Mouse (Mus musculus) kidney, embryonic 16.5 days (tissue): ENCODE data around the gene Tbata. TPM values are rescaled to one million over a fixed set of nuclear protein-coding genes. Genes with fewer than 3 reads are reported as not detected.
A peak's percentile ranks its signal among the peaks of the same experiment; 100 is the strongest.

ENCODE experiments used
- ATAC-seq: fragments of 200-750 bp; cut with Nextera tagmentation; 2 replicates; pipeline ENCODE4 v1.8.0; 2017; ENCODE audit warnings: moderate TSS enrichment; ENCODE audit not compliant: low FRiP score, low TSS enrichment
- H3K27ac ChIP-seq: fragments of 300-500 bp; sonication (generic); 2 replicates; pipeline ENCODE4 v1.5.1; 2014; ENCODE audit warnings: low read length
- H3K27me3 ChIP-seq: fragments of 300-500 bp; sonication (generic); 2 replicates; pipeline ENCODE4 v1.6.1; 2014; ENCODE audit warnings: low read length, control low read depth, mixed read lengths; ENCODE audit not compliant: insufficient read depth
- H3K36me3 ChIP-seq: fragments of 300-500 bp; sonication (generic); 2 replicates; pipeline ENCODE4 v1.6.1; 2014; ENCODE audit warnings: low read length, control low read depth, mixed read lengths; ENCODE audit not compliant: insufficient read depth
- H3K4me1 ChIP-seq: fragments of 300-500 bp; sonication (generic); 2 replicates; pipeline ENCODE4 v1.6.1; 2014; ENCODE audit warnings: low read length, control low read depth, mixed read lengths; ENCODE audit not compliant: insufficient read depth
- H3K4me2 ChIP-seq: fragments of 300-500 bp; sonication (generic); replicated peaks from 2 replicates; pipeline ENCODE4 v1.6.1; 2014; ENCODE audit warnings: low read depth, low read length
- H3K4me3 ChIP-seq: fragments of 300-500 bp; sonication (generic); 2 replicates; pipeline ENCODE4 v1.5.1; 2014; ENCODE audit warnings: mild to moderate bottlenecking, low read length
- H3K9ac ChIP-seq: fragments of 300-500 bp; sonication (generic); replicated peaks from 2 replicates; pipeline ENCODE4 v1.6.1; 2014; ENCODE audit warnings: low read length
- H3K9me3 ChIP-seq: fragments of 300-500 bp; sonication (generic); 2 replicates; pipeline ENCODE4 v1.6.1; 2016; ENCODE audit warnings: low read length, control low read depth
- WGBS: fragments of 180-500 bp; shearing (Covaris S2); extraction: QIAGEN DNeasy Blood & Tissue Kit; methylation state at CpG from one replicate; pipeline ENCODE4 v1.1.7; 2014; 5-methylcytosine and 5-hydroxymethylcytosine counted together
- polyA plus RNA-seq: library from polyadenylated mRNA; unstranded; fragments of >200 nt; fragmentation: Nextera tagmentation; extraction: Ambion mirVana; gene quantifications from 2 replicates; pipeline ENCODE4 v1.2.1, GENCODE M21; 2015

Tbata gene
- polyA plus RNA-seq, 1 experiment from 2014 or later = 0.24 TPM

DNA sequence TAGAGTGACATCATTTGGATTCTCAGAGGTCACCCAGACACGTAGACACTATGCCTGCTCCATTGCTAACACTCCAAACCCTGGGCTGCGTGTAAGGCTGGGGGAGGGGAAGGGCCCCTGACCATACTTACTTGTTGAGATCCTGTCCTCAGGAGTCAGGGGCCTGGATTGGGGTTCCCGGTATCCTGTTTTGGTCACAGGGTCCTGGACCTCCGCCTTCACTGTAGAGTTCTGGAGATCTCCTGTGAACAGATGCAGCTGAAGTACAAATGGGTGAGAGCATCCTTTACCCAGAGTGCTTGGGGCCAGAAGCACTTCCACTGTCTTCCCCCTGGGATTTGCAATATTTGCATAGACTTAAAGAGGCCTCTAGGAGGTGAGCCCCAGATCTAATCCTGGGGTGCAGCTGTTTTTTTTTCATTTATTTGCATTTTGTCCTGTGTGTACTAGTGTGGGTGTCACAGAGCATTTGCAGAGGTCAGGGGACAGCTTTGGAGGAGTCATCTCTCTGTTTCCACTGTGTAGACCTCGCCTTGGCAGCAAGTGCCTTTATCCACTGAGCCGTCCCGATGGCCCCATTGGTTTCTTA lies 28.6 kb downstream of the Tbata start:
- no peak for ATAC-seq
- Histone ChIP-seq H3K4me1 (peaks cover 3% of the 10 kb centered on the region; the same call in 1 of the 2 replicates), H3K4me2 (no peak overlapping the region), H3K4me3 (no peak overlapping the region), H3K27ac (no peak overlapping the region), H3K27me3 (no peaks in the 10 kb centered on the region), H3K36me3 (no peaks in the 10 kb centered on the region), H3K9ac (no peak overlapping the region), H3K9me3 (no peaks in the 10 kb centered on the region)
- WGBS = 85% methylated on average over 7 of the region's 7 CpGs

DNA sequence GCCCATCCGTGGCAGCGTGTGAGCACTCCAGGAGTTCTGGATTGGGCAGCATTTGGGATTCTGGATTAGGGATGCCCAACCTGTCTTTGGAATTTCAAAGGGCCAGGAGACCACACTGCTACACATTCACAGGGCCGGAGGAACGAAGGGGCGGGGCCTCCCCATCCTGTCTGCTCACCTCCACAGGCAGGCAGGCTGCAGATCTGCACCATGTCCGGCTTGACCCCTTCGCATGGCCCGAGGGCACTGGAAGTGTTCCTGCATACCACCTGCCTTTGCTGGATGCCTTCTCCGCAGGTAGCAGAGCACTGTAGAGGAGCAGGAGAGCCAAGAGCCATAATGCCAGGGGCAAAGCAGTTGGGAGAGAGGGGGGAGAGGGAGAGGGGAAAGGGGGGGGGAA lies 29.2 kb downstream of the Tbata start:
- H3K4me3 ChIP-seq = no peak overlapping the region
- 48% methylated on average over 9 of the region's 9 CpGs for WGBS
- H3K27me3 ChIP-seq = no peaks in the 10 kb centered on the region
- H3K36me3 ChIP-seq = no peaks in the 10 kb centered on the region
- no peaks in the 10 kb centered on the region for H3K9me3 ChIP-seq
- H3K4me1 ChIP-seq = peaks cover 3% of the 10 kb centered on the region; the same call in 1 of the 2 replicates
- ATAC-seq = no peak
- H3K4me2 ChIP-seq = no peak overlapping the region
- no peak overlapping the region for H3K27ac ChIP-seq
- no peak overlapping the region for H3K9ac ChIP-seq

DNA sequence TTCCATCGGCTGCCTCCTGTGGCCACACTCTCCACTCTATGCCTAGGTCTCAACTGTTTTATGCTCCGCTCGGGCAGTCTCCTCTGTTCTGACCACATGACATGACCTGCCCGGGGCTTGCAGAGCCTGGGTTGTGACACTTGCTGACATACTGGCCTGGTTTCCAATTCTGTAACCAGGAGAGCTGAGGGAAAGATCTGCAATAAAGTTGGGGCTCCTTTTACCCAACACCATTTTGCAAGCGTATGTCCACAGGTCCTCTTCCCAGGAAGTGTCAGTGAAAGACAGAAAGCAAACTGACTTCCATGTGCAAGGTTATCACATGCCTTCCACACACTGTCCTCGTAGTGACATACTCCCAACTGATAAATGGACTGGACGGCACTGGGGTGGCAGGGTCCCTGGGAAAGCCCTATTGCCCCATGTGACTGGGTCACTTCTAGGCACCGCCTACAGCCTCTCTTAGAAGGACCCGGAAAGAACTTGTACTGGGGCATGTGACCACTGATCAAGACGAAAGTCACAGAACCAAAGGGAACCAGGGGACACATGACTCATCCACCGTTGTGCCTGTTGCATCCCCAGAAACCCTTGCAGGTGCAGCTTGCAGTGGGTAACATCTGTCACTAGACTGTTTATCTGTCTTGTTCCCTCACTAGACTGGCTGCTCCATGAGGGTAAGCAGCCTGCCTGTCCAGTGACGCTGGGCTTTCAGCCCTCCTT lies 30.0 kb downstream of the Tbata start:
- ATAC-seq = no peak
- Histone ChIP-seq H3K9ac (no peak overlapping the region), H3K27me3 (no peaks in the 10 kb centered on the region), H3K9me3 (no peaks in the 10 kb centered on the region), H3K36me3 (no peaks in the 10 kb centered on the region), H3K4me2 (no peak overlapping the region), H3K4me3 (no peak overlapping the region), H3K27ac (no peak overlapping the region), H3K4me1 (peaks cover 3% of the 10 kb centered on the region; the same call in 1 of the 2 replicates)
- 73% methylated on average over 12 of the region's 12 CpGs for WGBS

DNA sequence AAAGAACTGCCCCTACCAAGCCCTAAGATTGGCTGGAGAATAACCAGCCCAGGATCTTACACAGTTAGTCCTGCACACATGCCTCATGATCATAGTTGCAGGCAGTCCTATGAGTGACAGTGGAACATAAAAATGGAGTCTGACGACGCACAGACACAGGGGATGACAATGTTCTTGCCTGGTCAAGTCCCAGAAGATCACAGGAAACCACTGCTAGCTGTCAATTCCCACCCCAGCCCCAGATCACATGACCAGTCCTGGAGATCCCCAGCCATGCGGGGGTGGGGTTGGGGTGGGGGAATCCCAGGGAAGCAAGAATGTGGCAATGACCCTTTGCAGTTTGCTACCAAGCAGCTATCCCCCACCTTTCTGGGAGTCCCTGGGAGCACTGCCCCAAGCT lies 32.2 kb downstream of the Tbata start:
- H3K4me3 ChIP-seq = no peak overlapping the region
- no peaks in the 10 kb centered on the region for H3K9me3 ChIP-seq
- no peak for ATAC-seq
- no peak overlapping the region for H3K27ac ChIP-seq
- H3K27me3 ChIP-seq = no peaks in the 10 kb centered on the region
- H3K4me2 ChIP-seq = no peak overlapping the region
- 63% methylated on average over 3 of the region's 3 CpGs for WGBS
- H3K4me1 ChIP-seq = peaks cover 3% of the 10 kb centered on the region; the same call in 1 of the 2 replicates
- H3K36me3 ChIP-seq = no peaks in the 10 kb centered on the region
- H3K9ac ChIP-seq = no peak overlapping the region

DNA sequence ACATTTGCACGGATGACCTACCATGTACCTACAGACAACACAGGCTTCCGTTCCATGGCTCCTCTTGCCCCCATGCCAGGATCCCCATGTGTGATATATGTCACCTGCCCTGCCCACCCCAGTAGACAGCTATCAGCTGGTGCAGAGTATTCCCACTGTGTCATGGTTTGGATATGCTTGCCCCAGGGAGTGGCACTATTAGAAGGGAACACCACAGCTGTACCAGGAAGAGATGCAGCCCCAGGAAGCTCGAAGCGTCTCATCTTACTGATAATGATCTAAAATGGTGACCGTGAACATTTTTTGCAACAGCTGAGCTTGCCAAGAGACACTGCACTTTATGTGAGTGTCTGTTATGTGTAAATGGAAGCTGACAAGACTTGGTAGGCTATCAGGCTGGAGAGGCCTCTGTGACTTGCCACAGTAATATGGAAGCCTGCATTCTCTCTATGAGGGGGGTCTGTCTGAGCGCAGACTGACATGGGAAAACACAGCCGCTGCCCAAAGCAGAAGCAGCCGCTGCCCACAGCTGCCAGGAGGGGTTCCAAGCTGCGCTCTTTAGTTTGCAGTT lies 36.4 kb downstream of the Tbata start:
- WGBS = 80% methylated on average over 9 of the region's 9 CpGs
- ATAC-seq = no peak
- Histone ChIP-seq H3K9ac (no peak overlapping the region), H3K27me3 (no peaks in the 10 kb centered on the region), H3K36me3 (no peaks in the 10 kb centered on the region), H3K4me1 (peaks cover 4% of the 10 kb centered on the region; the same call in 1 of the 2 replicates), H3K4me2 (no peak overlapping the region), H3K9me3 (no peaks in the 10 kb centered on the region), H3K27ac (no peak overlapping the region), H3K4me3 (no peak overlapping the region)

DNA sequence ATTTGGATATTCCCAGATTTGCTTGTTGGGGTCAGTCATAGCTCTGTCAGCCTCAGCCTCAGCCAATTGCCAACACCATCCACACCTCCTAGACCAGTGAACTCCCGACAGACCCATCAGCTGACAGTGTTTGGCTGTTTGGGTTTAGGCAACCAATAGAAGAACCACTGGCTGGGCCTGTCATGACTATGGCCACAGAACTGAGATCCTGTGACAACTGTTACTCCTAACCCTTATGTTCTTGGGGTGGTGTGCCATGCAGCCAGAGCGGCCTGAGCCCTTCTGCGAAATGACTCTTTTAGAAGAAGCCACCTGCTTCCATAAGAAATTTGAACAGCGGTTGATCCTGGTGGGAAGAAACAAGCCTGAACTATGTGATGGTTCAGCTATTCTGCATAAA lies 39.4 kb downstream of the Tbata start:
- ATAC-seq = no peak
- H3K4me1 ChIP-seq = peaks cover 4% of the 10 kb centered on the region; the same call in 1 of the 2 replicates
- H3K4me3 ChIP-seq = no peak overlapping the region
- no peaks in the 10 kb centered on the region for H3K36me3 ChIP-seq
- no peaks in the 10 kb centered on the region for H3K27me3 ChIP-seq
- no peak overlapping the region for H3K9ac ChIP-seq
- peaks cover 5% of the 10 kb centered on the region; the same call in 1 of the 2 replicates for H3K9me3 ChIP-seq
- H3K27ac ChIP-seq = no peak overlapping the region
- WGBS = 85% methylated on average over 4 of the region's 4 CpGs
- H3K4me2 ChIP-seq = no peak overlapping the region

DNA sequence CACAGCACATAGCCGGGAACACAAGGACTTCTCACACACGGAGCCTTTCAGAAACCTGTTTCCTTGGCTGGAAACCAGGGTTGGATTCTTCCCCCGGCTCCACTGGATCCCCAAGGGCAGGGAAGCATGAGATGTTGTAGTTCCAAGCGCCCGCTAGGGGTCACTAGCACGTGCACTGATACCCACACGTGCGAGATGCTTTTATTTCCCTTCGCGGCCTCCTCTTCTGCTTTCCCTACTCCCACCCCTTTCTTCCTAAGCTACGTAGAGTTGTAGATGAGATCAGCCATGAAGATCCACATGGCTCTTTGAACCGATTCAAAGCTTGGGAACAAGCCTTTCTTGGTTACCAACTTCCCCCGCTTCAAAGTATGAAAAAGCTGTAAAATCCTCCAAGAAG lies 40.0 kb downstream of the Tbata start:
- WGBS = 8% methylated on average over 13 of the region's 13 CpGs
- Histone ChIP-seq H3K4me3 (no peak overlapping the region), H3K27ac (no peak overlapping the region), H3K4me2 (no peak overlapping the region), H3K4me1 (peaks cover 4% of the 10 kb centered on the region; the same call in 1 of the 2 replicates), H3K27me3 (no peaks in the 10 kb centered on the region), H3K9ac (no peak overlapping the region), H3K9me3 (peaks cover 5% of the 10 kb centered on the region; the same call in 1 of the 2 replicates), H3K36me3 (no peaks in the 10 kb centered on the region)
- ATAC-seq = peak; percentile 39; the same call in 1 of the 2 replicates

DNA sequence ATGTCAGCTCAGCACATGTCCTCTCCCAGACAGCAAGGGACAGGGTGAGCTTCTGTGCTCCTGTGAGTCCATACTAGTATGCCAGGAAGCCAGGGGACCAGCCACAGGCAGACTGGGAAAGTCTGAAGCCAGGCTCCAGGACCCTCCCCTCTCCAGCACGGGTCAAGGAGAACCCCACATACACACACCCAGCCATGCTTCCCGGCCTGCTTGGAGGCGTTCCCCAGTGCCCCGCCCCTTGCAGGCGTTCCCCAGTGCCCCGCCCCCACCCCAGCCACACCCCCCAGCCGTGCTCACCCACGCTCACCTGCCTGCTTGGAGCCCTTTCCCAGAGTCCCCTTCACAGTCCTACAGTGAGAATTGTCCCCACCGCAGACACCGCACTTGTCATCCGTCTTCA lies 41.1 kb downstream of the Tbata start:
- Histone ChIP-seq H3K4me2 (peak overlapping the region; percentile 33), H3K27me3 (no peaks in the 10 kb centered on the region), H3K9ac (no peak overlapping the region), H3K4me1 (peaks cover 4% of the 10 kb centered on the region; the same call in 1 of the 2 replicates), H3K9me3 (peaks cover 5% of the 10 kb centered on the region; the same call in 1 of the 2 replicates), H3K4me3 (no peak overlapping the region), H3K27ac (no peak overlapping the region), H3K36me3 (no peaks in the 10 kb centered on the region)
- 0 out of 2 replicates have a peak, but pooled peaks have one; percentile 54 for ATAC-seq
- WGBS = 19% methylated on average over 8 of the region's 11 CpGs

DNA sequence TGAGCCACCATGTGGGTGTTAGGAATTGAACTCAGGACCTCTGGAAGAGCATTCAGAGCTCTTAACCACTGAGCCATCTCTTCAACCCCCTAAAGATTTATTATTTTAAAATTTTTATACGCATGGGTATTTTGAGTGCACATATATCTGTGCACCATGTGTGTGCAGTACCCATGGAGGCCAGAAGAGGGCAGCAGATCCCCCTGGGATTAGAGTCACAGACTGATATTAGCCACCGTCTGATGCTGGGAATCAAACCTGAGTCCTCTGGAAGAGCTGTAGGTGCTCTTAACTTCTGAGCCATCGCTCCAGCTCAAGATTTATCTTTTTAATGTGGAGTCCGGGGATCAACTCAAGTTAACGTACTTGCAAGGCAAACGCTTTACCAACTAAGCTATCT lies 43.9 kb downstream of the Tbata start:
- no peaks in the 10 kb centered on the region for H3K27me3 ChIP-seq
- no peaks in the 10 kb centered on the region for H3K36me3 ChIP-seq
- peaks cover 14% of the 10 kb centered on the region for H3K9me3 ChIP-seq
- H3K27ac ChIP-seq = no peak overlapping the region
- no peak overlapping the region for H3K9ac ChIP-seq
- 98% methylated on average over 6 of the region's 6 CpGs for WGBS
- H3K4me1 ChIP-seq = peaks cover 4% of the 10 kb centered on the region; the same call in 1 of the 2 replicates
- H3K4me3 ChIP-seq = no peak overlapping the region
- no peak overlapping the region for H3K4me2 ChIP-seq
- no peak for ATAC-seq

DNA sequence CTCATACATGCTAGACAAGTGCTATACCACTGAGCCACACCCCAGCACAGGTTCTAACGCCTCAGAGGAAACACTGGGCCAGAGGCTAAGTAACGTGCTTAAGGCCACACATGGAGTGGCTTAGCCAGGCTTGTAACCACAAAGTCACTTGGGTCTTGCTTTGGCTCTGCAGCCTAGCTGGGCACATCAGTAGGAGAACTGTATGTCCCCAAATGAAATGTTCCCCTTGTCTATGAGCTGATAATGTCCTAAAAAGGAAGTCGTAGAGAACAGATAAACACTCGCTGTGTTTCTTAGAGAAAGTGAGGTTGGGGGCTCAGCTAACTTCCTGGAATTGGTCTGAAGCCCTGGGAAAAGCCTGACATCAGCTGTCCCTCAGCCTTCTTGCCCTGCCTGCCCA lies 44.4 kb downstream of the Tbata start:
- H3K9me3 ChIP-seq = peaks cover 14% of the 10 kb centered on the region
- H3K4me2 ChIP-seq = no peak overlapping the region
- H3K9ac ChIP-seq = no peak overlapping the region
- no peak overlapping the region for H3K4me3 ChIP-seq
- H3K36me3 ChIP-seq = no peaks in the 10 kb centered on the region
- no peaks in the 10 kb centered on the region for H3K27me3 ChIP-seq
- peaks cover 4% of the 10 kb centered on the region; the same call in 1 of the 2 replicates for H3K4me1 ChIP-seq
- ATAC-seq = no peak
- H3K27ac ChIP-seq = no peak overlapping the region
- WGBS = 78% methylated on average over 4 of the region's 4 CpGs
